Mouse (Mus musculus) activated CD4-positive, CD25-positive, alpha-beta regulatory T cell, adult 4 months (primary cell): ENCODE measurements at regions not wholly inside any gene's neighbourhood (a gene's known extent, or its start where the extent isn't known, plus 50 kb on each side); places are given as distances from the start of the nearest gene placed in this dataset.
A peak's percentile ranks its signal among the peaks of the same experiment; 100 is the strongest.

Source experiments
- ATAC-seq: one replicate; pipeline ENCODE4 v1.8.0; 2017

DNA sequence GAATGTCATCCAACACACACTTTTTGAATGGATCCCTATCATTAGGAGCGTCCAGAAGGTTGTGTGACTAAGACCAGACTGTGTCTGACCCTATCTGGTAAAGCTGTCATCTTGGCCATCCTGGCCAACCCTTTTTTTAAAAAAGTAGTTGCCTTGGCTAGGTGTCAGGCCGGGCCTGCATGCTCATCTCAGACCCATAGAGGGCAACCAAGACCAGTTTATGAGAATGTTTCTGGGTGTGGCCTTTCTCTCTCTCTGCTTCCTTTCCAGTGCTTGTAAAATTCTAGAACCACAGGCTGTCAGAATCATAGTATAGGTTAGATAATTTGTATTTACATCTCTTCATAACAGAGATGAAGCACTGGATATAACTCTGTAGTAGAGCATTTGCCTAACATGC, 62.8 kb upstream of the Las1l start:
- ATAC-seq = peak; percentile 95

DNA sequence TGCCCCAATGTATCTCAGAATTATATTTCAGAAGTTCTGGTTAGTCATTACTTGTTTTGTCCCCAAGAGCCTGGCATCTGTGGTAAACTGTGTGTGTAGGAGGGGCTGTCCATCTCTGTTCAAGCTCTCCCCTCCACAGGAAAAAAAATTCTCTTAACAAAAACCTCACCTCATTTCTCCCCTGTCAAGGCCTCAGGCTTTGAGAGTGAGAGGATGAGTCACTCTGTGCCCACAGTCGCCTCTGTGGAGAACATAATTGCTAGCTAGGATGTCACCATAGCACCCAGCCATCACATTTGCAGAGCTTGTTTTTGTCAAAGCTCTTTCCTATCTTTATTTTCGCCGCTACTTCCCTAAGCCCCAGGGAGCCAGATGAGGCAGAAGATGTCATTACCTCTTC, 63.6 kb upstream of the Las1l start:
- ATAC-seq = peak; percentile 49

DNA sequence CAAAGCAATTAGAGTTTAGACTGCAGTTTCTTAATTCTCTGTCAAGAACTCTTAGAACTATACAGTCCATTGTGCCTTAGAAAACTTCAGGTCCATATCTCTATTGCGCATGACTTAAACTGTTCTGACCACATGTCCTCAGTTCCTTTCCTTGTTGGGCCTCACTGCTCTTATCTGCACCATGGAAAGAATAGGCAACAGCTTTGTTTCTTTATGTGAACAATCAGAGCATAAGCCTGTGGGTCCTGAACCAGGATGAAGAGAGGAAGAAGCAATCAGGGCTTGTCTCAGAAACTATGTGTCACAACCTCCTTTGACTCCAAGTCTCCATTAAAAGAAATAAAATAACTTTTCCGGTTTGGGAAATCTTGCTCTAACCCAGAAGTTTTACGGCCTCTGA, 68.6 kb upstream of the Las1l start:
- ATAC-seq = no peak

GRCm38 (mm10) chrX:96025876-96026275, 69.1 kb upstream of the Las1l start:
- peak; percentile 90 for ATAC-seq

- no peak for ATAC-seq
Observed at GRCm38 (mm10) chrX:96031591-96031990, 64.3 kb upstream of the Msn start.

- no peak for ATAC-seq
Observed at GRCm38 (mm10) chrX:96035307-96035706, 60.5 kb upstream of the Msn start.

- no peak for ATAC-seq
Observed at GRCm38 (mm10) chrX:96042193-96042592, 53.6 kb upstream of the Msn start.
